Mouse (Mus musculus): ENCODE measurements around the gene 5330417H12Rik.

DNA sequence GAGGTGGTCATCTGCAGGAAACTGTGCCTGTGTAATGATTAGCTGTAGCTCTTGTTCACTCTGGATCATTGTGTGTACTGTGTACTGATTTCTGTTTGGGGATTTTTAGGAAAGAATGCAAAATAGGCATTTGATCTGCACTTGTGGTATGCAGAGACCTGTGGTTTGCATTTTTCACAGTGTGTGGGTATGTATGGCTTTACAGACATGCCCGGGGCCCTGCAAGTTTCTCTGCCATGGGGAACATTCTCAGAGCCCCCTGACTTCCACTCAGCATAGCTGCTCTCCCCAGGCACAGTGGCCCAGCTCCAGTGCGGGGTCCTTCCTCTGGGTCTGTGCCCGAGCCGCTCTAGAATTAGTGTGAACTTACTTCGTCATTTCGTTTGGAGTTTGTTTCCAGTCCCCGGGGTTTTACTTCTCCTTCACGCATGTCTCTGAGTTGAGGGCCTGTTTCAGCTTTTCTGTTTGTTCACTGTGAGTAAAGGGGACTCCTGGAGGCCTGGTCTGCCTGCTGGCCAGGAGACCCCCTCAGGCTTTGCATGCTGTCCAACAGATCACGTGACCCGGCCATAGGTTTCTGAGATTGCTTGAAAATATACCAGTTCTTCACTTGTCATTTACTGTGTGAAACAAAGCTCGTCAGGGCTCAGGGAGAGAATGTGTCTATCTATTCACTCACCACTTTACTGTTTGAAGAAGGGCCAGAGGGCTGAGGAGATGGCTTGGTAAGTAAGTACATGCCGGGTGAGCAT is 24.2 kb upstream of the 5330417H12Rik start:
- TF ChIP-seq POLR2A (IDR thresholded peaks at IDR 0.05; ENCODE audit: borderline replicate concordance, extremely low read depth, insufficient read depth, insufficient read length, poor library complexity, severe bottlenecking) (no peak), CTCF (IDR thresholded peaks at IDR 0.05; ENCODE audit: borderline replicate concordance, extremely low read depth, insufficient read depth, insufficient read length) (no peak)
